Mouse (Mus musculus): ENCODE measurements around the gene Sf3a3. TPM values are rescaled to one million over a fixed set of nuclear protein-coding genes. Genes with fewer than 3 reads are reported as not detected.

Sf3a3 gene
- polyA plus RNA-seq, 1 experiment from 2014 or later: 100 TPM

- no peak for ATAC-seq (ENCODE audit: insufficient number of reproducible peaks, low FRiP score)
- Histone ChIP-seq H3K27me3 (replicated peaks) (no peaks in the 10 kb centered on the region), H3K4me1 (replicated peaks) (peaks cover 21% of the 10 kb centered on the region), H3K36me3 (peaks cover 5% of the 10 kb centered on the region; the same call in 1 of the 2 replicates), H3K9ac (no peak overlapping the region), H3K4me3 (no peak overlapping the region), H3K27ac (ENCODE audit: poor library complexity, severe bottlenecking) (no peak overlapping the region), H3K4me2 (no peak overlapping the region), H3K9me3 (replicated peaks) (no peaks in the 10 kb centered on the region)
- WGBS: 85% methylated on average over 6 of the region's 6 CpGs
Observed at GRCm38 (mm10) chr4:124762858-124763452, 48.4 kb downstream of the Sf3a3 start.

GRCm38 (mm10) chr4:124765802-124766565 lies 51.4 kb downstream of the Sf3a3 start:
- Histone ChIP-seq H3K4me1 (replicated peaks) (peaks cover 21% of the 10 kb centered on the region), H3K36me3 (no peaks in the 10 kb centered on the region), H3K27ac (ENCODE audit: poor library complexity, severe bottlenecking) (no peak overlapping the region; the same call in 1 of the 2 replicates), H3K27me3 (replicated peaks) (no peaks in the 10 kb centered on the region), H3K4me2 (peak overlapping the region; percentile 22; the same call in 1 of the 2 replicates), H3K4me3 (no peak overlapping the region), H3K9me3 (replicated peaks) (no peaks in the 10 kb centered on the region), H3K9ac (no peak overlapping the region)
- ATAC-seq (ENCODE audit: insufficient number of reproducible peaks, low FRiP score): no peak
- WGBS: 66% methylated on average over 23 of the region's 23 CpGs

DNA sequence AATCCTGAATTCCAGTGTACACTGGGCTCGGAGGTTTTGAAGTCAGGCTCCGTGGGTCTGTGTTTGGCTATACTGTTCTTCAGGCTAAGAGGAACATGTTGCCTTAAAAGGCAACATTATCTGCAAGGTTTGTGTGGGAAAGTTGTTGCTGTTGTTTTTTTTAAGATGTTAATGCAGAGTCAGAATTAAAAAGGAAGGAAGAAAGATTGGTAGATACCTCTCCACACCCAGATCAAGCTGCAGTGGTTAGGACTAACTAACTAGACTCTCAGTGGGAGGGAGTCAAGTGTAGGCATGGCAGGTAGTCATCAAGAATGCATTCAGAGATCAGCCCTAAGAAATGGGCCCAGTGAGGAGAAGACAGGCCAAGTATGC lies 52.0 kb downstream of the Sf3a3 start:
- H3K9me3 ChIP-seq (replicated peaks): no peaks in the 10 kb centered on the region
- H3K36me3 ChIP-seq: no peaks in the 10 kb centered on the region
- WGBS: 28% methylated on average over 2 of the region's 2 CpGs
- no peak overlapping the region for H3K4me3 ChIP-seq
- peak overlapping the region; percentile 22; the same call in 1 of the 2 replicates for H3K4me2 ChIP-seq
- H3K9ac ChIP-seq: no peak overlapping the region
- no peak for ATAC-seq (ENCODE audit: insufficient number of reproducible peaks, low FRiP score)
- H3K4me1 ChIP-seq (replicated peaks): peaks cover 21% of the 10 kb centered on the region
- H3K27me3 ChIP-seq (replicated peaks): no peaks in the 10 kb centered on the region
- H3K27ac ChIP-seq (ENCODE audit: poor library complexity, severe bottlenecking): no peak overlapping the region

DNA sequence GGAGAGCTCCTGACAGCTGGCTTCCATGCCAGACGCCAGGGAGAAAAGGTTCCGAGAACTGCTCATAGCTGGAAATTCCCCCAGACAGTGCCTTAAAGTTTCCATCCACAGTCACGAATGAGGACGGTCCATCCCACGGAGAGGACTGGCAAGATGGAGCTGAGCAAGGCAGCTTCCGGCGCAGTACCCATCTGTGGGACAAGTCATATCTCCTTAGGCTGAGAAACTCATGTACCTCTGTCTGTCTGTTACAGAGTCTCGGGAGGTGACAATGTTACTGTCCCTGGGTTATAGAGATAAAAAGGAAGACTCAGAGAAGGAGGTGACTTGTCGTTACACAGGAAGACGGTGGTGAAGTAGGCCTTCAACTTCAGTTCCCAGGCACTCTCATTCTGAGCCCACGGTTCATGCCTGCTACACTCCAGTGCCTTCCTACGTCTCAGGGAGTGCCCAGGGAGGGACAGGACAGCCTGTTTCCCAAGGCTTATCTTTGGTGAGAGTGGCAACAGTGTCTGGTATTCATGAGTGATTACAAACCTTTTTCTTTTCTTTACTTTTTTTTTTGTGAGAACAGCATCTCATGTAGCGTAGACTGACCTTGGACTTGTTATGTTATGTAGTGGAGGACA lies 54.5 kb downstream of the Sf3a3 start:
- H3K9me3 ChIP-seq (replicated peaks): no peaks in the 10 kb centered on the region

GRCm38 (mm10) chr4:124770624-124771023 lies 56.0 kb downstream of the Sf3a3 start:
- H3K36me3 ChIP-seq: no peaks in the 10 kb centered on the region
- 69% methylated on average over 5 of the region's 5 CpGs for WGBS
- no peaks in the 10 kb centered on the region for H3K27me3 ChIP-seq (replicated peaks)
- no peak overlapping the region for H3K9ac ChIP-seq
- H3K4me2 ChIP-seq: no peak overlapping the region
- no peaks in the 10 kb centered on the region for H3K9me3 ChIP-seq (replicated peaks)
- no peak overlapping the region for H3K4me3 ChIP-seq
- H3K4me1 ChIP-seq (replicated peaks): peaks cover 55% of the 10 kb centered on the region
- no peak overlapping the region for H3K27ac ChIP-seq (ENCODE audit: poor library complexity, severe bottlenecking)
- no peak for ATAC-seq (ENCODE audit: insufficient number of reproducible peaks, low FRiP score)

More for the DNA sequence above, 54.5 kb downstream of the Sf3a3 start:
- 57% methylated on average over 13 of the region's 13 CpGs for WGBS
- Histone ChIP-seq H3K4me3 (no peak overlapping the region), H3K9ac (no peak overlapping the region), H3K27ac (ENCODE audit: poor library complexity, severe bottlenecking) (no peak overlapping the region), H3K4me2 (no peak overlapping the region), H3K36me3 (no peaks in the 10 kb centered on the region), H3K4me1 (replicated peaks) (peaks cover 45% of the 10 kb centered on the region), H3K27me3 (replicated peaks) (no peaks in the 10 kb centered on the region)
- ATAC-seq (ENCODE audit: insufficient number of reproducible peaks, low FRiP score): no peak

DNA sequence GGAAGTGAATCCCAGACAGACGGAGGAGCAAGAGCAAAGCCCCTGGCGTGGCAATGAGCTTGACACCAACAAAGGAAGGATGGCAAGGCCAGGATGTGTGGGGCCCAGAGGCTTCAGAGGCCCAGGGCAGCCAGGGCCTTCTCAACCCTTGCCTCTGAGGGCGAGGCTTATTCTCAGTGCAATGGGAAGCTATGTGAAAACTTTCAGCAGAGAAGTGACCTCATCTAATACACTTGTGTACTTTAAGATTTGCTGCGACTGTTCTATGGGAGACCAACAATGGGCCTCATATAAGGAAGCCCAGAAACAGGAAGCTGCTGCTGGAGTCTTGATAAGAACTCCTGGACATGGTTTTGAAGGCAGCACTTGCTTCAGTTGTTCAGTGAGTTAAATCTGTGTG lies 57.5 kb downstream of the Sf3a3 start:
- Histone ChIP-seq H3K27ac (ENCODE audit: poor library complexity, severe bottlenecking) (peak overlapping the region; percentile 91), H3K36me3 (no peaks in the 10 kb centered on the region), H3K4me2 (no peak overlapping the region), H3K9me3 (replicated peaks) (no peaks in the 10 kb centered on the region), H3K4me3 (no peak overlapping the region), H3K27me3 (replicated peaks) (no peaks in the 10 kb centered on the region), H3K4me1 (replicated peaks) (peaks cover 42% of the 10 kb centered on the region), H3K9ac (0 out of 2 replicates have a peak overlapping the region, but pooled peaks have one; percentile 13)
- peak; percentile 71 for ATAC-seq (ENCODE audit: insufficient number of reproducible peaks, low FRiP score)
- WGBS: 43% methylated on average over 4 of the region's 4 CpGs

GRCm38 (mm10) chr4:124773449-124773848 lies 58.9 kb downstream of the Sf3a3 start:
- no peak for ATAC-seq (ENCODE audit: insufficient number of reproducible peaks, low FRiP score)
- Histone ChIP-seq H3K27ac (ENCODE audit: poor library complexity, severe bottlenecking) (peak overlapping the region; percentile 91; the same call in 1 of the 2 replicates), H3K9me3 (replicated peaks) (no peaks in the 10 kb centered on the region), H3K36me3 (no peaks in the 10 kb centered on the region), H3K4me1 (replicated peaks) (peaks cover 42% of the 10 kb centered on the region), H3K9ac (no peak overlapping the region), H3K4me2 (no peak overlapping the region), H3K4me3 (no peak overlapping the region), H3K27me3 (replicated peaks) (no peaks in the 10 kb centered on the region)
- 46% methylated on average over 2 of the region's 2 CpGs for WGBS

DNA sequence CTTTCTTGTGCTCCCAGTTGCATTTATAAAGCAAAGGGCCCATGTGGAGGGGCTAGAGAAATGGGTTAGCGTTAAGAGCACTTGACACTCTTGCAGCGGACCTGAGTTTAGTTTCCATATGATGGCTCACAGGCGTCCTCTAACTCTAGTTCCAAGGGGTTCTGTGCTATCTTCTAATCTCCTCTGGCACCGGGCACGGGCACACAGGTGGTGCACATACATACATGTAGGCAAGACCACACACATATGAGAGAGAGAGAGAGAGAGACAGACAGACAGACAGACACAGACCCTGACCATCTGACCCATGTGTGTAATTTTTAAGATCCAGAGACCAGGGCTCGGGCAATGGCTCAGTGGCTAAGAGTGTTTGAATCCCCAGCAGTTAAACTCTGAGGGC lies 59.4 kb downstream of the Sf3a3 start:
- Histone ChIP-seq H3K27me3 (replicated peaks) (no peaks in the 10 kb centered on the region), H3K4me3 (no peak overlapping the region), H3K36me3 (peaks cover 5% of the 10 kb centered on the region), H3K9ac (no peak overlapping the region), H3K4me1 (replicated peaks) (peaks cover 39% of the 10 kb centered on the region), H3K9me3 (replicated peaks) (no peaks in the 10 kb centered on the region), H3K27ac (ENCODE audit: poor library complexity, severe bottlenecking) (0 out of 2 replicates have a peak overlapping the region, but pooled peaks have one; percentile 23), H3K4me2 (no peak overlapping the region)
- no peak for ATAC-seq (ENCODE audit: insufficient number of reproducible peaks, low FRiP score)
- 80% methylated on average over 6 of the region's 6 CpGs for WGBS

GRCm38 (mm10) chr4:124774429-124774828 lies 59.9 kb downstream of the Sf3a3 start:
- no peaks in the 10 kb centered on the region for H3K27me3 ChIP-seq (replicated peaks)
- H3K9ac ChIP-seq: no peak overlapping the region
- H3K4me3 ChIP-seq: no peak overlapping the region
- H3K36me3 ChIP-seq: peaks cover 9% of the 10 kb centered on the region
- H3K4me1 ChIP-seq (replicated peaks): peaks cover 36% of the 10 kb centered on the region
- 0 out of 2 replicates have a peak overlapping the region, but pooled peaks have one; percentile 23 for H3K27ac ChIP-seq (ENCODE audit: poor library complexity, severe bottlenecking)
- H3K9me3 ChIP-seq (replicated peaks): no peaks in the 10 kb centered on the region
- ATAC-seq (ENCODE audit: insufficient number of reproducible peaks, low FRiP score): no peak
- WGBS: 11% methylated on average over 2 of the region's 2 CpGs
- H3K4me2 ChIP-seq: no peak overlapping the region

DNA sequence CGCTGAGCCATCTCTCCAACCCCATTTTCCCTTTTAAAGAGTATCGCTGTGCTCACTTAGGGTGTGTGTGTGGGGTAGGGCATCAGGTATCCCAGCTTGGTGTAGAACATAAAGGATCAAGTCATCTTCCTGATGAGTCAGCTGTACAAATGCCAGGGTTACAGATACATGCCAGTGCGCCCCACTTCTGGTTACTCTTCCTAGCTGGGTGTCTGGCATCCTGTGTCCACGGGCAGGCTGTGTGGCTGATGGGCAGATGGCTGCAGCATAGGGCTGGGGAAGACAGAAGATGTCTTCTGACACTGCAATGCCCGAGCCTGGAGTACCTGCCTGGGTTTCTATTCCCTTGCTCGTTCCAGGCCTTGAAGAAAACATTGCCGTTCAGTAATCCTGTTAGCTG lies 66.8 kb downstream of the Sf3a3 start:
- WGBS: 87% methylated on average over 7 of the region's 7 CpGs
- no peak overlapping the region for H3K4me3 ChIP-seq
- no peaks in the 10 kb centered on the region for H3K27me3 ChIP-seq (replicated peaks)
- no peak overlapping the region for H3K9ac ChIP-seq
- peaks cover 70% of the 10 kb centered on the region for H3K36me3 ChIP-seq
- no peak for ATAC-seq (ENCODE audit: insufficient number of reproducible peaks, low FRiP score)
- H3K9me3 ChIP-seq (replicated peaks): no peaks in the 10 kb centered on the region
- no peak overlapping the region for H3K4me2 ChIP-seq
- H3K27ac ChIP-seq (ENCODE audit: poor library complexity, severe bottlenecking): no peak overlapping the region
- H3K4me1 ChIP-seq (replicated peaks): no peaks in the 10 kb centered on the region

All from heart, embryonic 12.5 days (tissue).